Mouse (Mus musculus) hindlimb bud, embryonic 11.5 days (tissue): ENCODE measurements around the gene Rpa2.
"Not testable (repeated sequence)": the region's sequence is repeated elsewhere in the genome, so short reads cannot be mapped to it uniquely, and the experiment has no call there.

Experiments used
- DNase-seq: peaks from one replicate; pipeline ENCODE4 v3.0.0-alpha.2; 2012; ENCODE audit warnings: low read depth, low spot score; ENCODE audit errors: extremely low spot score

The Rpa2 gene

GRCm38 (mm10) chr4:132760296-132760695, 7.8 kb upstream of the Rpa2 start:
- no peak for DNase-seq

GRCm38 (mm10) chr4:132762602-132763001, 5.5 kb upstream of the Rpa2 start:
- no peak for DNase-seq

- not testable (repeated sequence) for DNase-seq
These were observed 5.0 kb upstream of the Rpa2 start for GRCm38 (mm10) chr4:132763125-132763524.

GRCm38 (mm10) chr4:132771776-132772175, 3.6 kb downstream of the Rpa2 start:
- DNase-seq = no peak

- DNase-seq = no peak
These were observed 6.8 kb downstream of the Rpa2 start for GRCm38 (mm10) chr4:132774905-132775304.

- no peak for DNase-seq
These were observed 8.6 kb downstream of the Rpa2 start for GRCm38 (mm10) chr4:132776764-132777163.

GRCm38 (mm10) chr4:132778562-132779201, 10.6 kb downstream of the Rpa2 start:
- no peak for DNase-seq

GRCm38 (mm10) chr4:132780288-132780687, 12.2 kb downstream of the Rpa2 start:
- DNase-seq = no peak

GRCm38 (mm10) chr4:132783732-132784131, 15.6 kb downstream of the Rpa2 start:
- DNase-seq = no peak

GRCm38 (mm10) chr4:132785228-132785627, 17.1 kb downstream of the Rpa2 start:
- DNase-seq = no peak

GRCm38 (mm10) chr4:132789731-132790130, 21.6 kb downstream of the Rpa2 start:
- DNase-seq = no peak

GRCm38 (mm10) chr4:132793322-132794004, 25.3 kb downstream of the Rpa2 start:
- DNase-seq = not testable (repeated sequence)

- no peak for DNase-seq
These were observed 25.9 kb downstream of the Rpa2 start for GRCm38 (mm10) chr4:132794028-132794427.

- no peak for DNase-seq
These were observed 26.6 kb downstream of the Rpa2 start for GRCm38 (mm10) chr4:132794760-132795159.

- no peak for DNase-seq
These were observed 27.0 kb downstream of the Rpa2 start for GRCm38 (mm10) chr4:132795171-132795570.

GRCm38 (mm10) chr4:132796196-132796886, 28.2 kb downstream of the Rpa2 start, which contains the start of gene Themis2:
Gene Themis2, minus strand, starts transcription at chr4:132796387.
- DNase-seq = no peak

GRCm38 (mm10) chr4:132797461-132797860, 29.3 kb downstream of the Rpa2 start:
- DNase-seq = no peak

GRCm38 (mm10) chr4:132798028-132798427, 29.9 kb downstream of the Rpa2 start:
- DNase-seq = no peak

- not testable (repeated sequence) for DNase-seq
These were observed 30.5 kb downstream of the Rpa2 start for GRCm38 (mm10) chr4:132798666-132799065.

- no peak for DNase-seq
These were observed 31.7 kb downstream of the Rpa2 start for GRCm38 (mm10) chr4:132799845-132800244.

GRCm38 (mm10) chr4:132801176-132802077, 33.3 kb downstream of the Rpa2 start:
- DNase-seq = no peak
